Mouse (Mus musculus) liver, embryonic 11.5 days (tissue): Measurements from ENCODE around the gene Maged1. TPM values are rescaled to one million over a fixed set of nuclear protein-coding genes. Genes with fewer than 3 reads are reported as not detected.

Experiments
- polyA plus RNA-seq: library from polyadenylated mRNA; unstranded; fragments of >200 nt; fragmentation: Nextera tagmentation; extraction: Ambion mirVana; gene quantifications from 2 replicates; pipeline ENCODE4 v1.2.1, GENCODE M21; 2014

Maged1 gene
- polyA plus RNA-seq, 1 experiment from 2014 or later = 242 TPM

Other genes with a start within 250 kb of the Maged1 start
- not detected in 2 replicates for gene Fam90a1b, start 175.4 kb downstream of the Maged1 start, polyA plus RNA-seq
- gene Apoo, start 175.0 kb downstream of the Maged1 start, polyA plus RNA-seq = 73.9 and 74.6 TPM in 2 replicates
- gene Gspt2, start 93.9 kb upstream of the Maged1 start, polyA plus RNA-seq = 2.9 and 3.1 TPM in 2 replicates
- gene Zxdb, start 182.4 kb upstream of the Maged1 start, polyA plus RNA-seq = 0.58 and 0.83 TPM in 2 replicates